Mouse (Mus musculus) heart, postnatal 10 days (tissue): ENCODE measurements around the gene Nle1. TPM values are rescaled to one million over a fixed set of nuclear protein-coding genes. Genes with fewer than 3 reads are reported as not detected.

Experiments used
- DNase-seq, 2 experiments: peaks; one replicate each; pipeline ENCODE4 v3.0.0; 2021
- intact Hi-C: fragments of 180-260 bp; cut with DNase I; formaldehyde crosslinking; loops from one replicate; pipeline ENCODE4 v1.15.1; 2025
- total RNA-seq, 2 experiments: library from RNA; stranded (reverse); gene quantifications; 2 replicates each; pipeline ENCODE4 v1.2.3; 2021

Nle1 gene
- total RNA-seq, 2 experiments from 2014 or later, result 11.2 to 13.8 TPM

GRCm38 (mm10) chr11:82920768-82921167, 12.6 kb upstream of the Nle1 start:
- intact Hi-C loops, result no loop called here
- no peak for DNase-seq

GRCm38 (mm10) chr11:82914711-82915352, 6.6 kb upstream of the Nle1 start:
- DNase-seq, result peak; percentile 83 to 86
- intact Hi-C loops, result loop anchor here (1.0 kb wide), 2 partner anchors 44 to 125 kb away; no protein-coding TSS in a partner anchor

- intact Hi-C loops, result no loop called here
- DNase-seq, result peak; percentile 83 to 88
Observed at GRCm38 (mm10) chr11:82910679-82911389, 2.6 kb upstream of the Nle1 start.

GRCm38 (mm10) chr11:82910250-82910649, 2.0 kb upstream of the Nle1 start, which contains the start of gene Unc45b:
Gene Unc45b, plus strand, starts transcription at chr11:82910550.
- DNase-seq, result peak in 1 of 2 experiments; percentile 25
- intact Hi-C loops, result no loop called here

- no peak for DNase-seq
- intact Hi-C loops, result no loop called here
Observed at GRCm38 (mm10) chr11:82908608-82908989, 388 bp upstream of the Nle1 start.

- no peak for DNase-seq
- intact Hi-C loops, result no loop called here
Observed at GRCm38 (mm10) chr11:82905816-82906215, 2.4 kb downstream of the Nle1 start.

- intact Hi-C loops, result no loop called here
- no peak for DNase-seq
Observed at GRCm38 (mm10) chr11:82904952-82905351, 3.3 kb downstream of the Nle1 start.

GRCm38 (mm10) chr11:82901606-82902310, 6.5 kb downstream of the Nle1 start:
- intact Hi-C loops, result no loop called here
- DNase-seq, result no peak

GRCm38 (mm10) chr11:82899720-82900119, 8.5 kb downstream of the Nle1 start:
- intact Hi-C loops, result loop anchor here (10.0 kb wide), 1 partner anchor 905 kb away; no protein-coding TSS in a partner anchor
- no peak for DNase-seq

GRCm38 (mm10) chr11:82897478-82897877, 10.7 kb downstream of the Nle1 start:
- intact Hi-C loops, result loop anchor here (10.0 kb wide), 1 partner anchor 903 kb away; no protein-coding TSS in a partner anchor
- DNase-seq, result no peak

GRCm38 (mm10) chr11:82891936-82892335, 16.3 kb downstream of the Nle1 start, which contains the start of gene Fndc8:
Gene Fndc8, plus strand, starts transcription at chr11:82892124.
- no peak for DNase-seq
- intact Hi-C loops, result loop anchor here (5.0 to 10.0 kb wide), 2 partner anchors 640 to 897 kb away; no protein-coding TSS in a partner anchor

- intact Hi-C loops, result loop anchor here (1.0 to 10.0 kb wide), 6 partner anchors 71 to 896 kb away; no protein-coding TSS in a partner anchor
Observed at GRCm38 (mm10) chr11:82890342-82890762, 17.9 kb downstream of the Nle1 start, which contains the start of gene Rad51d. Gene Rad51d, minus strand, starts transcription at chr11:82890614.

GRCm38 (mm10) chr11:82889524-82890341, 18.5 kb downstream of the Nle1 start:
- peak in 1 of 2 experiments; percentile 33 for DNase-seq
- intact Hi-C loops, result loop anchor here (1.0 to 10.0 kb wide), 6 partner anchors 70 to 895 kb away; no protein-coding TSS in a partner anchor

More at GRCm38 (mm10) chr11:82890342-82890762, 17.9 kb downstream of the Nle1 start, which contains the start of gene Rad51d:
- peak; percentile 94 to 97 for DNase-seq

GRCm38 (mm10) chr11:82888491-82888946, 19.7 kb downstream of the Nle1 start:
- intact Hi-C loops, result no loop called here
- no peak for DNase-seq

GRCm38 (mm10) chr11:82886559-82886958, 21.7 kb downstream of the Nle1 start:
- DNase-seq, result no peak
- intact Hi-C loops, result no loop called here

GRCm38 (mm10) chr11:82883180-82883579, 25.0 kb downstream of the Nle1 start:
- DNase-seq, result no peak
- intact Hi-C loops, result no loop called here

GRCm38 (mm10) chr11:82877726-82878344, 30.4 kb downstream of the Nle1 start:
- no peak for DNase-seq
- intact Hi-C loops, result no loop called here

GRCm38 (mm10) chr11:82875631-82876030, 32.6 kb downstream of the Nle1 start:
- intact Hi-C loops, result no loop called here

GRCm38 (mm10) chr11:82874924-82875323, 33.3 kb downstream of the Nle1 start:
- intact Hi-C loops, result no loop called here
- no peak for DNase-seq

More at GRCm38 (mm10) chr11:82875631-82876030, 32.6 kb downstream of the Nle1 start:
- no peak for DNase-seq
